Mouse (Mus musculus) forebrain, embryonic 16.5 days (tissue): Measurements from ENCODE around the gene Dlx3. TPM values are rescaled to one million over a fixed set of nuclear protein-coding genes. Genes with fewer than 3 reads are reported as not detected.

Experiments used
- ATAC-seq: fragments of 200-750 bp; cut with Nextera tagmentation; 2 replicates; pipeline ENCODE4 v1.8.0; 2017; ENCODE audit warnings: mild to moderate bottlenecking, moderate library complexity
- H3K27ac ChIP-seq: fragments of 300-500 bp; sonication (generic); 2 replicates; pipeline ENCODE4 v1.5.1; 2014; ENCODE audit warnings: low read length, control low read depth
- H3K27me3 ChIP-seq: fragments of 300-500 bp; sonication (generic); replicated peaks from 2 replicates; pipeline ENCODE4 v1.6.1; 2014; ENCODE audit warnings: low read length; ENCODE audit not compliant: control insufficient read depth, insufficient read depth
- H3K36me3 ChIP-seq: fragments of 300-500 bp; sonication (generic); 2 replicates; pipeline ENCODE4 v1.6.1; 2014; ENCODE audit not compliant: control insufficient read depth, insufficient read depth
- H3K4me1 ChIP-seq: fragments of 300-500 bp; sonication (generic); replicated peaks from 2 replicates; pipeline ENCODE4 v1.6.1; 2014; ENCODE audit warnings: low read length; ENCODE audit not compliant: control insufficient read depth, insufficient read depth
- H3K4me2 ChIP-seq: fragments of 300-500 bp; sonication (generic); 2 replicates; pipeline ENCODE4 v1.6.1; 2014; ENCODE audit warnings: mild to moderate bottlenecking, low read length, control low read depth
- H3K4me3 ChIP-seq: fragments of 300-500 bp; sonication (generic); replicated peaks from 2 replicates; pipeline ENCODE4 v1.5.1; 2014; ENCODE audit warnings: mild to moderate bottlenecking, low read length, control low read depth
- H3K9ac ChIP-seq: fragments of 300-500 bp; sonication (generic); replicated peaks from 2 replicates; pipeline ENCODE4 v1.6.1; 2014; ENCODE audit warnings: low read depth, low read length, control low read depth
- H3K9me3 ChIP-seq: fragments of 300-500 bp; sonication (generic); 2 replicates; pipeline ENCODE4 v1.6.1; 2016; ENCODE audit warnings: low read length; ENCODE audit not compliant: control insufficient read depth
- WGBS: fragments of 180-500 bp; shearing (Covaris S2); extraction: QIAGEN DNeasy Blood & Tissue Kit; methylation state at CpG from one replicate; pipeline ENCODE4 v1.1.7; 2014; 5-methylcytosine and 5-hydroxymethylcytosine counted together
- polyA plus RNA-seq: library from polyadenylated mRNA; unstranded; fragments of >200 nt; fragmentation: Nextera tagmentation; extraction: Ambion mirVana; gene quantifications from 2 replicates; pipeline ENCODE4 v1.2.1, GENCODE M21; 2015

Gene Dlx3
- polyA plus RNA-seq, 1 experiment from 2014 or later: 0.10 TPM

DNA sequence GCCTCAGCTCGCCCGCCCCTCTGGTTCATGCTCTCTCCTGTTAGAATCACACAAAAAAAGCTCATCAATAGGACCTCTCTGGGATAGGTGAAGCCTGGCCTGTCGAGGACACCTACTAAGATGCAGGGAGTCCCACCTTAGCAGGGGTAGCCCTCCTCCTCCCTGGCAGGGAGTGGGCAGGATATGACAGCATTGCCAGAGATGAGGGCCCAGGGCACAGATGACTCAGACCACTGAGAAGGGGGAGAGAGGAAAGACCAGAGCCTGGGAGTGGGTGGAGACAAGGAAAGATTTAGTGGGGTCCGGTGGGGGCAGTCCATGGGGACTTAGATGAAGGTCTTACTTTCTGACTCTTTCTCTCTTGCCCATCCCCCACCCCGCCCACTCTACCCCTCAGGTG, 33.7 kb upstream of the Dlx3 start:
- H3K9ac ChIP-seq: no peak overlapping the region
- H3K36me3 ChIP-seq: no peaks in the 10 kb centered on the region
- no peak overlapping the region for H3K4me2 ChIP-seq
- H3K9me3 ChIP-seq: no peaks in the 10 kb centered on the region
- H3K27ac ChIP-seq: no peak overlapping the region
- 64% methylated on average over 5 of the region's 5 CpGs for WGBS
- H3K4me1 ChIP-seq: no peaks in the 10 kb centered on the region
- ATAC-seq: no peak
- H3K4me3 ChIP-seq: no peak overlapping the region
- H3K27me3 ChIP-seq: no peaks in the 10 kb centered on the region

DNA sequence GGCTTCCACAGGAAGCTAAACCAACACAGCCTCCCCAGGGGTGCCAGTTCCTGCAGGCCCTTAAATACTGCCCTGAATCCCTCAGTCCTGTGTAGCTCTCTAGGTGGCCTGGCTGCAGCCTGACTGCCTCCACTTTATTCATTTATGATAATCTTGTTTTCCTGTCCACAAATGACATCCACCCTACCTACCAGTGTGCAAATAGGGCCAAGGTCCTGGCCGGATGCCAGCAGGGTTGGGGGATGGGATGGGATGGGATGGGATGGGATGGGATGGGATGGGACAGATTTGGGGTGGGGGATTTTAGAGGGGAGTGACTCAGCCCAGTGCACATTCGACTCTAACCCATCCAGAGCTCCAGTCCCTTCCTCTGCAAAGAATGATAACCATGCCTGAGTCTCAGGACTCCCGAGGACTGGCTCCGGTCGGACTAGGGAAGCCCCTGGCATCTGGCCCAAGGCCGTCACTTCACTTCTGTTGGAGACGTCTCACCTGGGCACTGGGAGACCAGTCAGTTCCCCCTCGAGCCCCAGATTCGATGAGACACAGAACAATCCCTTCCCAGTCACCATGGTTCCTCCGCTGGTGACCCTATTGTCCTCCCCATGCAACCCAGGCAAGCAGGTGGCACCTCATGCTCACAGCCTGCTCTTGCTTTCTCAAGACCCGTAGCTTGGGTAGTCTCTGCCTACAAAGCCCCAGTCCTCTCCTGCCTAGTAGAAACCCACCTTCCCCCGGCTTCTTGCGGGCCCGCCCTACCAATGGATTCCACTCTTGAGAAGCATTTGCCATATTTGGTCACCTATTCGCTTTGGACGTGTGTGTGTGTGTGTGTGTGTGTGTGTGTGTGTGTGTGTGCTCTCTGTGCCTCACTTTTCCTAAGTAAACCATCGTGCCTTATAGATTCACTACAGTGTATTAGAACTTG, 32.4 kb upstream of the Dlx3 start:
- H3K36me3 ChIP-seq: no peaks in the 10 kb centered on the region
- no peaks in the 10 kb centered on the region for H3K9me3 ChIP-seq
- no peak overlapping the region for H3K4me2 ChIP-seq
- ATAC-seq: no peak
- no peak overlapping the region for H3K27ac ChIP-seq
- H3K4me1 ChIP-seq: no peaks in the 10 kb centered on the region
- no peak overlapping the region for H3K9ac ChIP-seq
- no peak overlapping the region for H3K4me3 ChIP-seq
- 64% methylated on average over 17 of the region's 17 CpGs for WGBS
- no peaks in the 10 kb centered on the region for H3K27me3 ChIP-seq

DNA sequence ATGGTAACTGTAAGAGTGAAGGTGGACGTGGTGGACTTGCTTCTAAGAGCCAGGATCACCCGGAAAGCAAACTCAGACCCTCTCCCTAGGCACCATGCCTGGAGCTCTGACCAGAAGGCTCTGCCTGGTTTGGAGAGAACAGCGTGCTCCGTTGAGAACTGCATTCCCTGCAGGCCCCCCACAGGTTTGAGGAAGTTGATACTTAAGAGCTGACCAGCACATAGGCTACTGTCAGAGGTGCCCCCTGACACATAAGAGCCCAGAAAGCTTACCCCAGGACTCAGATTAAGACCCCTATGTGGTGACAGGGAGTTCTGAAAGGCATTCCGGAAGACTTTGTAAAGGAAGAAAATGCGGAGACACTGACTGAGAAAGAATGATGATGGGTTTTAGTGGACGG, 31.6 kb upstream of the Dlx3 start:
- no peaks in the 10 kb centered on the region for H3K27me3 ChIP-seq
- H3K4me2 ChIP-seq: no peak overlapping the region
- no peaks in the 10 kb centered on the region for H3K36me3 ChIP-seq
- H3K4me3 ChIP-seq: no peak overlapping the region
- no peaks in the 10 kb centered on the region for H3K4me1 ChIP-seq
- H3K27ac ChIP-seq: no peak overlapping the region
- no peak overlapping the region for H3K9ac ChIP-seq
- ATAC-seq: no peak
- WGBS: 68% methylated on average over 7 of the region's 7 CpGs
- H3K9me3 ChIP-seq: no peaks in the 10 kb centered on the region

DNA sequence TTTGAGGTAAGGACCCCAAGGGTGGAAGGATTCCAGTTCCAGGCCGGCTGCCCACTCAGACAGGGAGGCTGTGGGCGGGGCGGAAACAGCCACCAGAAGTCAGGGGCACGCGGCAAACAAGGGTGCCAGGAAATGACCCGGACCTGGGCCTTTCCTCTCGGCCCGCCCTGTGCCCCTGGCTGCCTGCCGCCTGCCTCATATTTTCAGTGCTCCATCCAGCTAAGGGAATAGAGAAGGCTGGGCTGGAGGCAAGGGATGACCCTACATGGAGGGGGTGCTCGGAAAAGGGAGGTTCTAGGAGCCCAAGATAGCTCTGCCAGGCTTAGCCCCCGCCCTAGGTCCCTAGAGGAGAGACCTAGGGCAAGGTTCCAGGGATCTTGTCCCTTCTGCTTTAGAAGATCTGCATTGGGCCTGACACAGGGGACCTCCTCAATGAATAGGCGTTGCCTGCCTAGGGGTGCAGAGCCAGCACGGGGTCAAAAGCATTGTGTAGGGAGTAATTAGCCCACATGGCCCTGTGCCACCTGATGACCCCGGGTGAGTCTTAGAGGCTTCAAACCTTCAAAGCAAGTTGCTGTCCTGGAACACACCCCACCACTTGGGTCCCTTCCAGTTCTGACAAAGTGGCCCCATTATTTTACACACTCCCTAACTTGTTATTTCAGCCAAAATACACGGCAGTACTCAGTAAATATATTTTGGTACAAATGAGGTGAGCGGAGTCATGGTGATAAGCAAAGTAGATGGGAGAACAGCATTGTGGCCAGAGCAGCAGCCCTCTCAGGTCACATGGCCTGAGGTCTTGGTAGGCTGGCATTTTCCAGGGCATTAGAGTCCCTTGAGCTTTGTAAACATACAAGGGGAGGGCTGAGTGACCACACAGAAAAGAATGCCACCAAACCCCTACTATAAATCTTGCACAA, 30.8 kb upstream of the Dlx3 start:
- no peaks in the 10 kb centered on the region for H3K36me3 ChIP-seq
- no peak overlapping the region for H3K9ac ChIP-seq
- WGBS: 76% methylated on average over 16 of the region's 16 CpGs
- no peak overlapping the region for H3K4me3 ChIP-seq
- no peak overlapping the region for H3K27ac ChIP-seq
- no peaks in the 10 kb centered on the region for H3K4me1 ChIP-seq
- ATAC-seq: no peak
- no peak overlapping the region for H3K4me2 ChIP-seq
- no peaks in the 10 kb centered on the region for H3K27me3 ChIP-seq
- no peaks in the 10 kb centered on the region for H3K9me3 ChIP-seq

DNA sequence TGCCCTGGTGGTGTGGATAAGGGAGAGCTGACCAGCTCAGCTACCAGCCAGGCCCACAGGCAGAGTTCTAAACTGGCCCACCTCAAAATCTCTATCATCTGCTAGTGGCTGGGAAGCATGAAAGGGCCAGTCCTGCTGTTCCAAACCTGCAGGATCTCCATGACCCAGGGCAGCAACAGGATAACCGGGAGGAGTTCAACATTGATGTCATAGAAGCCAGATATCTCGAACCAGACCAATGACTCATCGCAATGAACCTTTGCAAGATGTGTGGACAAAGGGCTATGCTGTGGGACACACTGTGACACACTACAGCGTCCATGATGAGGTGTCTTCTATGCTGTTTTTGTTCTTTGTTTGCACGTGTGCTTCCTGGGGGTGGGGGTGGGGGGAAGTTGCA, 26.8 kb upstream of the Dlx3 start:
- Histone ChIP-seq H3K4me1 (no peaks in the 10 kb centered on the region; the same call in 1 of the 2 replicates), H3K4me3 (no peak overlapping the region), H3K4me2 (no peak overlapping the region), H3K27ac (no peak overlapping the region), H3K36me3 (no peaks in the 10 kb centered on the region), H3K27me3 (no peaks in the 10 kb centered on the region), H3K9ac (no peak overlapping the region), H3K9me3 (no peaks in the 10 kb centered on the region)
- 80% methylated on average over 5 of the region's 5 CpGs for WGBS
- no peak for ATAC-seq

DNA sequence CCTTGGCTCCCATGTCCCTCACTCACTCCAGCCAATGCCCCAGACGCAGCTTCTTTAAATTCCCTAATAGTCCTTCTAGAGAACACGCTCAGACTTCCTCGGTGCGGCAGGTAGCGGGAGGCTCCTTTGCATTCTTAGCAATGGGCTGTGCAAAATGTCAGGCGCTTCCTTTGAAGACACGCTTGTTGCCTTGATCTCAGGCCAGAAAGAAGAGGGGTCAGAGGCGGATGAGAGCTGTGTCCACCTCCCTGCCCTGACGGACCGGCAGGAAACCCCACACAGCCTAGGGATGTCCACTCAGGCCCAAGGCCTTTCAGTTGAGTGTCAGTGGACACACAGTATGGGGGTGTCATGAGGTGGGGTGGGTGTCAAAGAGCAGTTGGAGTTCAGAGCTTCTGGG, 24.3 kb upstream of the Dlx3 start:
- WGBS: 80% methylated on average over 10 of the region's 10 CpGs
- Histone ChIP-seq H3K4me3 (no peak overlapping the region), H3K27me3 (no peaks in the 10 kb centered on the region), H3K27ac (no peak overlapping the region), H3K36me3 (no peaks in the 10 kb centered on the region), H3K9me3 (no peaks in the 10 kb centered on the region), H3K9ac (no peak overlapping the region), H3K4me2 (no peak overlapping the region), H3K4me1 (no peaks in the 10 kb centered on the region; the same call in 1 of the 2 replicates)
- no peak for ATAC-seq

DNA sequence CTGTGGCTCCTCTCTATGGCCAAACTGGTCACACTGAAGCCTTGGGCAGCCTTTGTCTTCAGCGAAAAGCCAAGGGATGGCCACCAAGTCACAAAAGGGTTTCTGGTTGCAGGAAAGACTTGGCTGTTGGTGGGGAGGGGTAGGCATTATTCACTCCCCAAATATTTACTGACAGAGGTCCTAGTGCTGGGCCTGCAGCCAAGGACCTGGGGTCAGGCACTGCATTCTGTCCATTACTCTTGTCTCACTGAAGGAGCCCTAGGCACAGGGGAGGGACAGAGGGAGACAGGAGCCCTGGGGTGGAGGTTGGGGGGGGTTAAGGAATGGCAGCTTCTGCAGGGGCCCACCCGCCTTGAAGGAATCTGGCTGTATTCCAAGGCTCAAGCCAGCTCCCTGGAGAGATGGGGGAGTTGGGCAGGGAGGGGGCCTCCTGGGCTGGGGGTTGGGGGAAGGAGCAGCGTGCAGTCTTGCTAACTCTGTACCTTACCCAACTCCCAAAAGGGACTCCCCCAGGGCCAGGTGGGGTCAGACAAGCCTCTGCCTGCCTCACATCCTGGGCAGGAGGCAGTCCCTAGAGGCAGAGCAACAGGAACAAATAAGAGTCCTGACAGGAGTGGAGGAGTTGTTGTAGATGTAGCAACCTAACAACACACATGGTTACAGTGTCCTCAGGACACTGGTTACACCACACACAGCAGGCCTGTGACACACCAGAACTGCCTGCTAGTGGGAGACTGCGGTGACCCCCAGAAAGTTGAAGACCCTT, 23.1 kb upstream of the Dlx3 start:
- no peak overlapping the region for H3K27ac ChIP-seq
- no peaks in the 10 kb centered on the region for H3K27me3 ChIP-seq
- H3K4me1 ChIP-seq: no peaks in the 10 kb centered on the region; the same call in 1 of the 2 replicates
- H3K9ac ChIP-seq: no peak overlapping the region
- no peak overlapping the region for H3K4me2 ChIP-seq
- H3K9me3 ChIP-seq: no peaks in the 10 kb centered on the region
- H3K36me3 ChIP-seq: no peaks in the 10 kb centered on the region
- no peak for ATAC-seq
- 51% methylated on average over 3 of the region's 4 CpGs for WGBS
- no peak overlapping the region for H3K4me3 ChIP-seq

DNA sequence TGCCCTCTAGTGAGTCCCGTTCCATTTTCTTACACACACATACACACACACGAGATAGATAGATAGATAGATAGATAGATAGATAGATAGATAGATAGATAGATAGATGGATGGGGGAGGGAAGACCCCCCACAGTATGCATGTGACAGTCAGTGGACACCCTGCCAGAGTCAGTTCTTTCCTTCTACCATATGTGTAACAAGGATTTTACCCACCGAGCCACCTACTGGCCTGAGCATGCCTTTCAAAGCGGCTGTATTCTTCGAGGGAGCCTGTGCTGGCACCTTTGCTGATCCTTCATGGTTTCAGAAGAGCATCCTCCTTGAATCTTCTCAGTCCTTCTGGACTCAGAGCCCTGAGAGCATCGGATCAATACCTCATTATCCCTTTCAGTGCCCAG, 22.0 kb upstream of the Dlx3 start:
- Histone ChIP-seq H3K27me3 (no peaks in the 10 kb centered on the region), H3K4me1 (no peaks in the 10 kb centered on the region; the same call in 1 of the 2 replicates), H3K9ac (no peak overlapping the region), H3K9me3 (no peaks in the 10 kb centered on the region), H3K4me2 (no peak overlapping the region), H3K27ac (no peak overlapping the region), H3K36me3 (no peaks in the 10 kb centered on the region), H3K4me3 (no peak overlapping the region)
- WGBS: 56% methylated on average over 6 of the region's 6 CpGs
- no peak for ATAC-seq
